Mouse (Mus musculus): ENCODE measurements around the gene Fgd5.

Fgd5 gene

DNA sequence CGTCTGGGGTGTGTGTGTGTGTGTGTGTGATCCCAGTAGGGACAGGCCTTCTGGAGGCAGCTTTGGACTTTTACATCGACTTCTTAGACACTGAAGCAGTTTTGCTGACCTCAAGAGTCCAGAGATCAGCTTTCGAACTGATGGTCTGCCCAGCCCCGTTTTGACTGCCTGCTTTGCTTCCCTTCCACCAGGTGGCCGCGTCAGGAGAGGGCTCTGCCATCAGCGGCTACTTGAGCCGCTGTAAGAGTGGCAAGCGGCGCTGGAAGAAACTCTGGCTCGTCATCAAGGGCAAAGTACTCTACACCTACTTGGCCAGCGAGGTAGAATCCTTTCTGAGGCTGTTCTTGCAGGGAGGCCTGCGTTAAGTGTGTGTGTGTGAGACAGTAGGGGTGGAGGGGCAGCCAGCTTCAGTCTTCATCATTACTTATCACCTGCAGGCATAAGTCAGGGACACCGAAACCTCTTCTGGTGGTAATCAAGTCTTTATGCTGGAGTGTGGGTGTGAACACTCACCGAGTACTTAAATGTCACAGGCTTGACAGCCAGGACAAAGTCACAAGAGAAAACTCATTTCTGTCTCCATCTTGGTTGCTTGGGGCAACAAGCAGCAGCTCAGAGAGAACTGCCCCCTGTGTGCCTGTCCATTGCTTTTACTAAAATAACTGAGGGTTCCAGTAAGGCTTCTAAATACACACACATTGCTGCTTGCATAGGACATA is 92.6 kb downstream of the Fgd5 start:
- DNase-seq: no peak

DNA sequence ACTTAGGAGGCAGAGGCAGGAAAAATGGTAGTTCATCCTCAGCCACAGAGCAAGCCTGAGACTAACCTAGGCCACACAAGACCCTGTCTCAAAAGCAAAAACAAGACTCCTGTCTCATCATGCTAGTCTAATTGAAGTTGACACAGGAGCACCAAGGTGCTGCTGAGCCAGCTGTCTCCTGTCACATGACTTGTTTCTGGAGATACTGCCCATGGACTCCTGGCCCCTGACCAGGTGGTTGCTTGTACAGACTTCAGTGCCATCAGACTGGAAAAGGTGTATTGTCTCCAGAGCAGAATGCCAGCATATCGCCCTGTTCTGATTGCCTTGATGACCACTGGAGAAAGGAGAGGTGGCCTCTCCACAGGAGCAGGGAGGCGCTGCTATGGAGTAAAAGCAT is 102.1 kb downstream of the Fgd5 start:
- DNase-seq: no peak

DNA sequence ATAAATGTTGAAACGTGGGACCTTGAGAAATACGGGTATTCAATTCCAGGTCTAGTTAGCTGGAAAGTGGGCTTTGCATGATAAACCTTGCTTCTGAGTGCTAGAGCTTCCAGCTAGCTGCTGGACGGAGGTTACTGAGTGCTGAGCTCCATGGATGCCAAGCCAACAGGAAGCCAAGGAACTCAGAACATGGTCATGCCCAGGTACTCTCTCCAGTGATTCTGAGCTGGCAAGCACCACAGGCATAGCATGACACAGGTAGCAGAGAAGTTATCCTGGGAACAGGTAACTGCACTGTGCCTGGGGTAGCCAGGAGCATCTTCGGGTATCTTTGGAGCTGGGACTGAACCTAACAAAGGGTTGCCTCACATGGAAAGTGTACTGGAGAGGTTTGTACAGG is 104.1 kb downstream of the Fgd5 start:
- DNase-seq: peak; percentile 73

DNA sequence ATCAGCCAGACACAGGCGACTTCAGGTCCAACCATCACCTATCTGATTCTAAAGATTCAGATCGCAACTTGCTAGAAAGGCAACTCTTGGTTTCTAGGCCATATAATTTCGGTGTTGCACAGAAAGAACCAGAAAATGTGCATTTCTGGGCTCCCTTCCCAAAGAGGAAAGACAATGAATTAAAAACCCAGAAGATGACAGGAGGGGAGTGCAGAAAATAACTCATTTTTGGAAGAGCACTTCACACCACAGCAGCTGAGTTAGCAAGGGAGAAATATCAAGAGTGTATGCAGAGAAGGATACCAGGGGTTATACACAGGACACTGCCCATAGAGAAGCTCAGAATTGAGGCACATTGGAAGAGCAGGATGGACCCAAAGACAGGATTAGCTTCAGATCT is 106.3 kb downstream of the Fgd5 start:
- no peak for DNase-seq

DNA sequence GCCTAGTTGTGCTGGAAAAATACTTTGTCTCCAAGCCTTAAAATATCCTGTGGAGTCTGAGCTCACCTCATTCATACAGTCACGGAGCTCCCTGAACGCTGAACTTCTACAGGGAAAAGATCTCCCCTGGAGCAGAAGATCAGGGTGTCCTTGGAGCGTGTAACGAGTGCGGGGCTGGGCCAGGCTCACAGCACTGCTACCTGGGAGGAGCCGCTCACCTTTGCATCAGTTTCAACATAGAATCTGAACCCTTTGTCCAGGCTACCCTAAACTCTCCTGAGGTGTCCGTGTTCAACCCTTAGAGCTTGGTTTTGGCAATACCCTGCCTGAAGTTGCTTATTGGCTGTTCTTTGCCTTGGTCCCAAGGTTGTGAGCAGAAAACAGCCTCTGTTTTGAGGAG is 110.5 kb downstream of the Fgd5 start:
- peak; percentile 55 for DNase-seq

DNA sequence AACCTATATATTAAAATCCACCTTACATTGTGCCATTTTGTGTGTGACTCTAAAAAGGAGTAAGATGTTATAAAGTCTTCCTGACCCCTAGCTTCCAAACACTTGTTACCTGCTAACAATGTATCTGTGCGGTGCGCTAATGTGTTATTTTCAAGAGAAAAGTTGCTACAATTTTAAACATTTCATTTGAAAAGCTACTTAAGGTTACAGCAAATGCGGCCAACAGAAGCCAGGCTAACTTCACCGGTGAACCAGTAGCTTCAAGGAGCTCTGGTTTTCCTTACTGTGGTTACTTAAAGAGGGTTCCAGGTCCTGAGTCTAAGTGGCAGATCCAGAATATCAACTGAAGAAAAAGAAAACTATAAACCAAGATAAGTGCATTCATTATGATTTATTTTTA is 111.3 kb downstream of the Fgd5 start:
- peak; percentile 58 for DNase-seq

DNA sequence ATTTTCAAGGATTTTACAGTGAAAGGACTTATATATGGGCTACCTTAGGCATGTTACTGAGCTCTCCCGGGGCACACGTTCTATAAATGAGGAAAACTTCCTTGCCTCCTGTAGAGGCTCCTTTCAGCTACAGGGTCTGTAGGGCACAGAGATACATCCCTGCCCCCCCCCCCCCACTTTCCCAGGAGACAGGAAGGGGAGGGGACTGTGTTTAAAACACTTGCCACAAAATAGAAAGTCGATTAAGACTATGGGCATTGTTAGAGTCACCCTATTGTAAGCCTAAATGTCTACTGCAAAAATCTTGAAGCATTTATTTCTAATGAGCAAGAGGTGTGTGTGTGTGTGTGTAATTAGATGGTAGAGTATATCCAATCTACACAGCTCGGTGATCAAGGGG is 111.8 kb downstream of the Fgd5 start:
- peak; percentile 49 for DNase-seq

DNA sequence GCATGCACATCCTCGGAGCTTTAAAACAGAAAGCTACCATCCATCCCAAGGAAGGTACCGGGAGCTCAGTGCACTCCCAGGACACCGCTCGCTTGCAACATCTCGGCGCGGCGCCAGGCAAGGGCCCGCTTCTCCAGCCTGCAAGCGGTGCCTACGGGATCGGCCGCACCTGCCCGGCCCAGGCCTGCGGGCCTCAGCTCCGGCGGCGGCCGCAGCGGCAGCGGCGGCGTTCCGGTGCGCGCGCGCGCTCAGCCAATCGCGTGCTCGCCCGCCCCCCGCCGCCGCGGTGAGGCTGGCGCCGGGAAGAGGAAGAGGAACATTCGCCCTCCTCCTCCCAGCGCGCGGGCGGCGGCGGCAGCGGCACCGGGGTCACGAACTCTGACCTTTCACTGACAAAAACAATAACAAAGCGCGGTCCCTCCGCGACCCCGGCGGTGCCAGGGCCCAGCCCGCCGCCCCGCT is 112.5 kb downstream of the Fgd5 start, which contains the start of gene Nr2c2:
Gene Nr2c2, plus strand, starts transcription at position 261 of the 462 bp plus-strand sequence.
- peak; percentile 99 for DNase-seq

DNA sequence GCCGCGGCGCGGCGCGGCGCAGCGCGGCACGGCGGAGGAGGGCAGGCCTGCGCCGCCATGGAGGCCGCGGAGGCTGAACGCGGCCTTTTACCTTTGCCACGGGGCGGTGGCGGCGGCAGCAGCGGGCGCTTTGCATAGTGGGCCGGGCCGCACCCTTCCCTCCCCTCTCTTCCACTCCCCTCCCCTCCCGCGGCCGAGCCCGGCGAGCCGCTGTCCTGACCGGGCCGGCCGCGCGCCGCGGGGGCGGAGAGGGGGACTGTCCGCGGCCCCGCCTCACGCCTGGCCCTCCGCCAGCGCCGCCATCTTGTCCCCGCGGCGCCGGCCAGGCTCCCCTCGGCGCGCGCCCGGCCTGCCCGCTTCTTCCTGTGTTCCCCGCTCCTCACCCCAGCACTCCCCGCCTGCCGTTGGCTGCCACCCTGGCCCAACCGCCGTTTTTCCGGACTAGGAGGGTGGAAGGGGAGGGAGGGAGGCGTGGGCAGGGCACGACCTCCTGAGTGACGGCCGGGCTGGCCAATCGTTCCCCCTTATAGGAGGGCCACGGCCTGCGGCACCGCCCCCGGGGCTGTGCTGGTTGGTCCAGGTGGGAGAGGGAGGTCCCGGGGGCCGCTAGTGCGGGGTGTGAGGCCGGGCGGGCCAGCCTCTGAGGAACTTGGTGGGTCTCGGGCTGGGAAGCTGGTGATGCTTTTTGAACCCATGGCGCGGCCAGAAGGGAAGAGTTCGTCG is 113.2 kb downstream of the Fgd5 start:
- peak; percentile 100 for DNase-seq

DNA sequence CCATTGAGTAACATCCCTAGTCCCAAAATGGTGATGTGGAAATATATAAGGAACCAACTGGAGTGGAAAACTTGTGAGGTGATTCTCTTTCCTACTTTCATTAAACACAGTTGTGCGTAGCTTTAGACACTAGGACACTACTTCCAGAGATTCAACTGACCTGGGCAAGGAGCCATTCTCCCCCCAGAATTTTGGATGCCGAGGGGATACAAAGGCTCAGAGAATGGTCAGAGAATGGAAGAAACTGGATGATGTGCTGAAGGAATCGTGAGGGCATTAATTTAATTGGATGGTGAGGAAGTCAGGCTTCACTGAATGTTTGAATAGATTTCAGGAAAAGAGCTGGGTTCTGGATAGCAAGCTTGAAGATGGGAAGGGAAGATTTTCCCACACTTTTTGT is 114.1 kb downstream of the Fgd5 start:
- no peak for DNase-seq

DNA sequence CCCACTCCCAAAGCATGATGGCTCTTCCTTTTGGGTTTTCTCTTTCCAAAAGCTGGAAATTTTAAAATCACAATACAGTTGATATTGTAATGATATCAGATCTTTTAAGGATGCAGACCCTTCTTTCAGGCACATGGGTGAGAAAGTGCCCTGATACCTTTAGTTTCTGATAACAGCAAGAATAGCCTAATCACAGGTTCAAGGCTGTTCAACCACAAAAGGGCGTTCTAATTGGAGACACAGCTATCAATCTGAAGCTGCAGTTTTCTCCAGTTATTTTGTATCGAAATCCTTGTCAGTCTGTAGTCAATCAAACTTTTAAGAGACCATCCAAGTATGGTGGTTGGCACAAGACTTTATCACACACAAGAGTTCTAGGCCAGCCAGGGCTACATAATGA is 115.2 kb downstream of the Fgd5 start:
- no peak for DNase-seq

DNA sequence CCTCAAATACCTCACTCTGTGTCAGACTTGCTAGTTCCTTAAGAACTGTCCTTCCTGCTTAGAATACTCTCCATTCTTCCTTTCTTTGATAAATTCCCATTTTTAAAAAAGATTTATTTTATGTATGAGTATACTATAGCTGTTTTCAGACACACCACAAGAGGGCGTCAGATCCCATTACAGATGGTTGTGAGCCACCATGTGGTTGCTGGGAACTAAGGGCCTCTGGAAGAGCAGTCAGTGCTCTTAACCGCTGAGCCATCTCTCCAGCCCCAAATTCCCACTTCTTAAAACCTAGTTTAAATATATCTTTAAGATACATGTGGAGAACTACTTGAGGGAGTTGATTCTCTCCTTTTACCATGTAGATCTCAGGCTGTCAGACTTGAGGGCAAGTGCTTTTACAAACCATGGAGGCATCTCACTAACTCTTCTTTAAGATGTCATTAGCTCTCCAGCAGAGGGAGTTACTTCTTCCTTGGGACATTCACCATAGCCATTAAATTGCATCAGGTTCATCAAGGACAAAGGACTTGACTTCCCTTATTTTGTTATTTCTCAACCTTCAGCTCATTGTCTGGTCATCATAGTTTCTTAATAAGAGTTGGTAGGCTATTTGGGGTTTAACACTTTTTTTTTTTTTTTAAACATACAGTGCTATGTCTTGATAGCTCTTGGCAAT is 122.1 kb downstream of the Fgd5 start:
- peak; percentile 30 for DNase-seq

DNA sequence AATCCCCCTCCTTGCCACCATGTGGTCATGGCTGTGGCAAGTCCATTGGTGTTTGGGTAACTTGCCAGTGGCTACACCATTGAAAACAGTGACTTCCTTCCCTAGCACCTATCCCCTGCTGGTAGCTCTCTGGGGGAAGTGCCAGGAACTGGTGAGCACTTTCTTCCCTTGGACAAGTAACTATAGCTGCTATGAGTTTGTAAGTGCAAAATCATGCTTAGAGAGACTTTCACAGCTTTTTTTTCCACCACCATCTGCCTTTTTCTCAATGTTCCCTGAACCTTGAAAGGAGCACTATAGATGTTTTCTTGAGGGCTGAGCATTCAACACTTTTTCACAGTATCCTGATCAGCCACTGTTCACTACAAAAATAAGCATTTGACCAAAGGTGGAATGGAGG is 145.9 kb downstream of the Fgd5 start:
- DNase-seq: no peak
